Mouse (Mus musculus) spleen, adult 2 months (tissue): ENCODE data around the gene Zfr2.

Source experiments
- CTCF ChIP-seq: fragments of 200-500 bp; IDR thresholded peaks from 2 replicates; pipeline ENCODE4 v1.5.1; 2011; ENCODE audit warnings: mild to moderate bottlenecking, inconsistent platforms; ENCODE audit not compliant: insufficient read depth, insufficient read length, insufficient replicate concordance; ENCODE audit errors: extremely low read depth
- POLR2A ChIP-seq: fragments of 200-500 bp; IDR thresholded peaks from 2 replicates; pipeline ENCODE4 v1.6.1; 2011; ENCODE audit warnings: low read depth, low read length, inconsistent platforms

- no peak for TF ChIP-seq POLR2A
- no peak for TF ChIP-seq CTCF
Measured at GRCm38 (mm10) chr10:81301321-81301720, 68.4 kb downstream of the Zfr2 start.
